Mouse (Mus musculus) megakaryocyte, embryonic 14.5 days (primary cell): Measurements from ENCODE around the gene Mymk.

Experiments used
- FLI1 ChIP-seq: IDR thresholded peaks from 2 replicates; pipeline ENCODE4 v1.6.1; 2012; ENCODE audit warnings: low read length, inconsistent platforms, mixed read lengths
- GATA1 ChIP-seq: IDR thresholded peaks from 3 replicates; pipeline ENCODE4 v1.6.1; 2012; ENCODE audit warnings: mixed read lengths, low read length, inconsistent platforms, borderline replicate concordance

DNA sequence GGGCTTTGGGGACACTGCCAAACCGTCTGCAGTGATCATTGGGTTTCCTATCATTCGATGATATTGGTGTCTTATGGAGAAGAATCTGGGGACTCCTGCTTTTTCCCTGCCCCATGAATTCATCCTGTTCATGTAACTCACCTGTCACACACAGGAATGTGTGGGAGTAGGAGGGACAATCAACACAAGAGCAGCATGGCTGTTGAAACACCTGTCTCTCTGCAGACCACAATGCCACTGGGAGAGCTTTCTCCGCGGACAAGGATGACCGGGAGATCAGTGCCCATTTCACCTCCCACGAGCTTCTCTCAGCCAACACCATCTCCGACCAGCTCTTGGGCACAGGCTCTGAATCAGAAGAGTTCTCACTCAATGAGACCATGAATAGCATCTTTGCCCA lies 23.2 kb upstream of the Mymk start:
- TF ChIP-seq GATA1 (no peak), FLI1 (no peak)
